Mouse (Mus musculus) neutrophil, adult 5-6 weeks (primary cell): ENCODE measurements around the gene Dock6. TPM values are rescaled to one million over a fixed set of nuclear protein-coding genes. Genes with fewer than 3 reads are reported as not detected.
"Not testable (repeated sequence)": the region's sequence is repeated elsewhere in the genome, so short reads cannot be mapped to it uniquely, and the experiment has no call there.

ENCODE experiments used
- ATAC-seq: fragments of 151-379, 151-347 bp; 2 replicates; pipeline ENCODE4 v1.8.0; 2017; ENCODE audit warnings: mild to moderate bottlenecking, moderate TSS enrichment; ENCODE audit not compliant: insufficient number of reproducible peaks, poor library complexity, low FRiP score, severe bottlenecking; ENCODE audit errors: extremely low read depth
- total RNA-seq: library from RNA; stranded (forward); fragments of 200-1000 nt; gene quantifications from 2 replicates; pipeline ENCODE4 v1.2.3, GENCODE M21; 2017

Gene Dock6
- total RNA-seq = 1.2 and 3.3 TPM in 2 replicates

DNA sequence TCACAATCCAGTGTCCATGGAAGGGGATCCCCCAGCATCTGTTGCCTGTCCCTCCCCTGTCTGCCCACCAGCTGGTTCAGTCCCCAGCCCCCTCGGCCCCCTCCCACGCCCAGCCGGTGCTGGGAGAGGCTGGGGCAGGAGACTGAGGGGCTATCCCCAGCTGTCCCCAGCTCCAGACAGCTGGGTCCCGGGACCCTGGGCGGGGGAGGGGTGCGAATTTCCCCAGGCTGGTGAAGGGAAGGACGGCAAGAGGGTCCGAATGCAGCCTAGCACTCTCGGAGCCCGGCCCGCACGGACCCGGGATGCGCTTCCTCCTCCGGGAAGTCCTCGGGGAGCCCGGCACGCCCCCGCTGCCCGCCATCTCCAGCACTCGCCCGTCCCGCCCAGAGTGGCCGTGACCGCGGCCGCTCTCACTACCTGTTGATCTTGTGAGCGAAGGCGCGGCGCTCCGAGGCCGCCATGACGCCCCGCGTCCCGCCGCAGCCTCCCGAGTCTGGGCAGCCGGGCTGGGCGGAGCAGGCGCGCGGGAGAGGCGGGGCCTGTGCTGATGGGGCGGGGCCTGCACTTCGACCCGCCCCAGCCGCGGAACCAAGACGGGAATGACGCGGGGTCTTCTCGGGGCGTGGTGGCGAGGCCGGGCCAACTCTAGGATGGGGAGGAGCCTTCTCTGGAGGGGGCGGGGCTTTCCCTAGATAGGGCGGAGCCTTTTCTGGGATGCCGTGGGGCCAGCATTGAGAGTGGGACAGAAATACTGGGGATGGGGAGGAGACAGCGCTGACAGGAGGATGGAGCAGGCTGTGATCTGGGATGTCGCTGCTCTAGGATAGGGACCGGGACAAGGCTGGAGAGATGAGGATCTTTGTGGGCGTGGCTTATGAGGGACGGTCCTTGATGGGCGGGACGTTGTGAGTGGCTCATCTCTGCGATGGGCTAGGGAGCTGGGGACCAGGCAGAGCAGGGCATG lies at the start of gene Dock6:
Gene Dock6 (minus strand): TSS at position 508 of the 964 bp plus-strand sequence.
- ATAC-seq = peak; percentile 57

DNA sequence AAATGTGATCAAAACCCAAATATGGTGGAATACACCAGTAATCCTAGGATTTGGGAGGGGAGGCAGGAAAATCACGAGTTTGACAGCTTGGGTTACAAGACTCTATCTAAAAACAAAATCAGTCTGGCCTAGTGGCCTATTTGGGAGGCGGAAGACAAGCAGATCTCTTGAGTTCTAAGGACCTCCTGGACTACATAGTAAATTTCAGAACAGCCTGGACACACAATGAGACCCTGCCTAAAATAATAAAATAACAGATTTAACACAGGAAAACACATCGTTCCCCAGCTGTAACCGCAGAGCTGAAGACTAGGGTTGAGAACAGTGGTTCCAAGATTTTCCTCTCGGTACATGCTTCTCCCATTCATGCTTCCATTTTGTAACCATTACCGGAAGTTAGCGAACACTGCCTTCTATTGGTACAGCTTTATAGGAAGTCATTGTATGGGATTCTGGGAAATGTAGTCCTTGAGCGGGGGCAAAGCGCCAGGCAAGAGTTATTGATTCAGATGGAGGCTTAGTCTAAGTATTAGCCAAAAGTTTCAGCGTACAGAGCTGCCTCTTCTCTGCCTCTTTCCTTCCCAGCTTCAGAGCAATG lies 48.9 kb upstream of the Dock6 start:
- ATAC-seq = peak; percentile 79

DNA sequence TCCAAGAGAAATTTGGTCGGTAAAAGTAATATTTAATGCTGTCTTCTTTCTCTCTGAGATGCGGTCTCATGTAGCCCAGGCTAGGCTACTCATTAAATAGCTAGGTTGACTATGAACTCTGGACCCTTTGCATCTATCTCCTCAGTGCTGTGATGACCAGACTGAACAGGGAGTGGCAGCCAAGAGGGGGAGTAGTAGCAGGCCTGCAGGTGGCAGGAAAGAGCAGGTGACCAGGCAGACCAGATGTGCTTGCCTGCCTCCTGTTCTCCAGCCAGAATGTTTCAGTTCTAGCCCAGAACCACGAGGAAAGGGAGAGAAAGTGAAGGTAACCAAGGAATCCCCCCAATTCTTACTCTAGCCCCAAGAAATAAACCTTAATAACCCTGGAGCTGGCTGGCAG lies 36.8 kb upstream of the Dock6 start:
- no peak for ATAC-seq

DNA sequence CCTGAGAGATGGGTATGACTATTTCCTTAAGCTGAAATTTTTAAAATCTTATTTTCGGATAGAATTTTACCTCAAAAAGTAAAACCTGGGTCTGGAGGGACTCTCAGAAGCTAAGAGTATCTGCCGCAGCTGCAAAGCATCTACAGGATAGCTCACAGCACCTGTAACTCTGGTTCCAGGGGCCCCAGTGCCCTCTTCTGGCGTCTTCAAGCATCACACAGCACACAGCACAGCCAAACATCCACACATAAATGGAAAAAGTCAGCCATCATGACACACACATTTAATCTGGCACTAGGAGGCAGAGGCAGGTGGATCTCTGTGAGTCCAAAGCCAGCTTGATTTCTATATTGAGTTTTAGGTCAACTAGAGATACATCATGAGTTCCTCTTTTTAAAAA lies 24.2 kb upstream of the Dock6 start:
- ATAC-seq = no peak

DNA sequence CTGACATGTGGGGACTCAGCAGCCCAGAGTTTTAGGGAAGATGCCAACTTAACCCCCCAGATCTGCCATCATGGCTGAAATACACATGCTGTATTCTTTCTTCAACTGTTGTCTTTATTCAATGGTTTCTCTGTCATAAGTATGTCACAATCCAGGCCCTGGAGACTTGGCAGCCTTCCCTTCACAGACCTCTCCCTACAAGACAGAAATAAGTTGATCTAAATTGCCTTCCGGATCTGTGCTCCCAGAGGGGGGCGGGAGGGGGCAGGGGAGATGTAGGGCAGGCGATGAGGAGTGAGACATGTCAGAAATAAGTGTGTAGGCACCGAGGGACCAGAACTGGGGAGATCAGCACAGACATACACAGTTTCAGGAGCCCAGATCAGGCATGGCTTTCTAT lies 19.8 kb upstream of the Dock6 start:
- ATAC-seq = no peak

DNA sequence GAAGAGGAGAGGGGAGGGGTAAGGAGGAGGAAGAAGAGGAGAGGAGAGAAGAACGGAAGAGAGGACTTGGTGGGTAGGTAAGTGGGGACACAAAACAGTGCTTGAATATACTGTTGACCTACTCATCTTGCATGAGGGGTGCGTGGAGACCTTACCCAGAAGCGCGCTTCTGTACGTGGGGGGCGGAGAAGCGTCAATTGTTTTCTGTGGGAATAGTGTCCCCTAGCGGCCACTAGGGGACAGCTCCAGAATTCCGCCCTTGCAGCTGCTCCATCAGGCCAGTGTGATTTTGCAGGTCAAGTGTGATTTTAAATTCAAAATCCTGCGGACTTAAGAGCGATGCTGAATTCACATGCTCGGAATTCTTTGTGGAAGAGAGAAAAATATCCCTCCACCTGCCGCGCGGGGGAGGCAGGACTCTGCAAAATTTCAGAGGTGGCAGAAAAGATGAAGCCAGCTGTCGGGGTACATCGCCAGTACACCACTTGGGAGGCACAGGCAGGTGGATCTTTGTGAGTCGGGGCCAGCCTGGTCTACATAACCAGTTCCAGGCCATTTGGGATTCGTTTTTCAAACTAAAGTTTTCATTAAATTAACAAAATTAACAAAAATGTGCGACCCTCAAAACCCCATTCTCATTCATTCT lies 18.6 kb upstream of the Dock6 start:
- ATAC-seq = no peak

DNA sequence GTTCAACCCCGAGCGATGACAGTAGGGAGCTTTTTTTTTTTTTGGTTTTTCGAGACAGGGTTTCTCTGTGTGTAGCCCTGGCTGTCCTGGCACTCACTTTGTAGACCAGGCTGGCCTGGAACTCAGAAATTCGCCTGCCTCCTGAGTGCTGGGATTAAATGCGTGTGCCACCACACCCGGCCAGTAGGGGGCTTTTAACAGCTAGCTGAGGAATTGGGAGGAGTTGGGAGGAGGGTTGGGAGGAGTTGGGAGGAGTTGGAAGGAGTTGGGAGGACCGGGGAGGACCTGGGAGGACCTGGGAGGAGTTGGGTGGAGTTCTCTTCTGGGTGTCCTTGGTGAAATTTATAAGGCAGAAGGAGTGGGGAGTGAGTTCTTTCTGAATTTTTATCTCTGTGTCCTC lies 16.9 kb upstream of the Dock6 start:
- ATAC-seq = not testable (repeated sequence)

DNA sequence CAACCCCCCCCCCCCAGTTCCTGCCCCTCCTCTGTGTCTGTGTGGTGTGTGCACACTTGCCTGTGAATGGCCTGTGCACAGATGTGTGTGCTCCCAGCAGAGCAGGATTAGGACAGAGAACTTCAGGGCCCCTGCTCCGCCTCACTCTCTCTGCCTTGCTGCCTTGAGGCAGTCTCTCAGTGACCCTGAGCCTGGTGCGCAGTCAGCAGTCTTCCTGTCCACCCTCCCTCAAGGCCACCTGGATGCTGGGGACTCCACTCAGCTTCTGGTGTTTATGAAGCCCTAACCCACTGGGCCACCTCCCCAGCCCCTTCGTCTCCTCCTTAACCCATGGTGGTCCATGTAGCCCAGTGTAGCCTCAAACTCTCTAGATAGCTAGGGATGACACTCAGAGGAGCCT lies 15.3 kb upstream of the Dock6 start:
- ATAC-seq = no peak

DNA sequence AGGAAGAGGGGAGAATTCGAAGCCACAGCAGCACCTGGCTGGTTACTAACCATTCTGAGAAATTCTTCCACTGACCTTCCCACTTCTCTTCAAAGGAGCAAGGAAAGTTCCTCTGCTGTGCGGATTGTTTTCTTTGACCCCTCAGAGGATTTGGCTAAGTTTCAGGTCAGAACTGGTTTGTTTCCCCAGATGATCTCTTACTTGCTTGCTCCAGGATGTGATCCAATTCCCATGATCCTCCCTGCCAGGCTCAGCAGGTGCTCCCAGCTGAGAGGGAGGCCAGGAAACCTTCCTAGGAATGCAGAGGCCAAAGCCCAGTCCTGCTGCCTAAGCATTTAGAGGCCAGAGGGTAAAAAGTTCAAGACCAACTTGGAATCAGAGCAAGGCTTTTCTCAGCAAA lies 14.2 kb upstream of the Dock6 start:
- ATAC-seq = no peak

DNA sequence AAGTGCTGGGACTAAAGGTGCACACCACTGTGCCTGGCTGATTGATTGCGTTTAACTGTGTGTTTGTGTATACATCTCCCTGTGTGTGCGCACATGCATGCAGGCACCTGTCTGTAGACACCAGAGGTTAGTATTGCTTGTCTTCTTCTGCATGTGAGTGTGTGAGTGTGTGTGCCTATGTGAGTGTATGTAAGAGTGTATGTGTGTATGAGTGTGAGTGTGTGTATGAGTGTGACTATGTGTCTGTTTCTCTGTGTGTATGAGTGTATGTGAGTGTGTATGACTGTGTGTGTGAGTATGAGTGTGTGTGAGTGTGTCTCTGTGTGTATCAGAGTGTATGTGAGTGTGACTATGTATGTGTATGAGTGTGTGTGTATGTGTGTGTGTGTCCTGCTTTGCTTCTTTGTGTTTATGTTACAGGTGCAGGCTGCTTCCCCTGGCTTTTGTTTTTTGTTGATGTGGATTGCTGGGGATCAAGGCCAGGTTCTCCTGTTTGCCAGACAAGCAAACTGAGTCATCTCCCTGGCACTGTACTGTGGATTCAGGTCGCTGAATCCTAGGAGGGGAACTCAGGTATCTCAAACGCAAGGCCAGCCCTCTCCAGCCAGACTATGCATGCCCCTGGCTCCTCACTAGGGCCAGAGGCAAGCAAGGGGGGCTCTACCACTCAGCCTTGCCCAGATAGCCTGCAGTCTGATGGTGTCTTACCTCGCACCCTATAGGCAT lies 13.4 kb upstream of the Dock6 start:
- ATAC-seq = no peak

DNA sequence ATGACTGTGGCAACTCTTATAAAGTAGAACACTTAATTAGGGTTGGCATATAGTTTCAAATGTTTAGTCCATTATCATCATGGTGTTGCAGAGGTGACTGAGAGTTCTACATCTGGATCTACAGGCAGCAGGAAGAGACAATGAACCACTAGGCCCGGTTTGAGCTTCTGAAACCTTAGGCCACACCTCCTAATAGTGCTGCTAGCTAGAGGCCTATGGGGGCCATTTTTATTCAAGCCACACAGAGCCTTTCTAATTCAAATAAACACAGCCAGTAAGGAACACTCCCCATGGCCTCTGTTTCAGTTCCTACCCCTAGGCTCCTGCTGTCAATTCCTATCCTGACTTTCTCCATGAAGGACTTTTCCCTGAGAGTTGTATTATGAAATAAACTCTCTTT lies 9.7 kb upstream of the Dock6 start:
- ATAC-seq = no peak

DNA sequence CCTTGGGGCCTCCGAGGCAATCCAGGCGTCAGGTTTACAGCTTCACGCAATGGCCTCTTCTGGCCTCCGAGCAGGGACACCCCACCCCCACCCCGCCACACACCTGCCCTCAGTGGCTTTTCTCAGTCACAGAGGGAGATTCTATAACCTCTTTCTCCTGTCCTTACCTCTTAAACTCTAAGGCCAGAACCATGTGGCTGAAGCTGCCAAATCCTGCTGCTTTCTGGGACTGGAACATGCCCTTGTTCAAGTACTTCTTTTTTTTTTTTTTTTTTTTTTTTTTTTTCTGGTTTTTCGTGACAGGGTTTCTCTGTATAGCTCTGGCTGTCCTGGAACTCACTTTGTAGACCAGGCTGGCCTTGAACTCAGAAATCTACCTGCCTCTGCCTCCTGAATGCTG lies 7.9 kb upstream of the Dock6 start:
- ATAC-seq = not testable (repeated sequence)

DNA sequence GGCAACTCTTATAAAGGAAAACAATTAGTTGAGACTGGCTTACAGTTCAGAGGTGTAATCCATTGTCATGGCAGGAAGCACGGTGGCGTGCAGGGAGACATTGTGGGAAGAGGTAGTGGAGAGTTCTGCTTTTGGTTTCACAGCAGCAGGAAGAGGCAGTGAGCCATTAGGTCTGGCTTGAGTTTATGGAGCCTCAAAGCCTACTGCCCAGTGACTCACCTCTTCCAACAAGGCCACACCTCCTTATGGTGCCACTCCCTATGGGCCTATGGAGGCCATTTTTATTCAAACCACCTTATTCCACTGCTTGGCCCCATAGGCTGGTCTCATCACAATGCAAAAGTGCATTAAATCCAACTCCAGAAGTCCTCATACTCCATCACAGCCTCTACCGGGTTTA lies 7.2 kb upstream of the Dock6 start:
- no peak for ATAC-seq

DNA sequence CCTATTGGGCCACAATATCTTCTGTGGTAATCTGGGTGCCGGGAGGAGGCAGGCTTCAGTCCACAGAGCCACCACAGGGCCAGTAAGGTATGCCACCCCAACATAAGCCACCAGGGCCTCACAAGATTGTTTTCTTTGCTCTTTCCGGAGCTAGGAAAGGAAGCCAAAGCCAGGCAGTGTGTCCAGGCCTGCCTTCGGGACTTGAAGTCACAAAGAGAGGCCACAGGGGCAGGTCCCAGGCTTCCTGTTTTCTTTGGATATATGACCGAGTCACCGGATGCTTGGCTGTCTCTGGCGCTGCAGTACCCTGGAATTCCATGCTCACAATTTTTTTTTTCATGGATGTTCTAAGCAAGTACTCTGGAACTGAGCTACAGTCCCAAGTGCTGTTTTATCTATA lies 5.6 kb upstream of the Dock6 start:
- no peak for ATAC-seq

DNA sequence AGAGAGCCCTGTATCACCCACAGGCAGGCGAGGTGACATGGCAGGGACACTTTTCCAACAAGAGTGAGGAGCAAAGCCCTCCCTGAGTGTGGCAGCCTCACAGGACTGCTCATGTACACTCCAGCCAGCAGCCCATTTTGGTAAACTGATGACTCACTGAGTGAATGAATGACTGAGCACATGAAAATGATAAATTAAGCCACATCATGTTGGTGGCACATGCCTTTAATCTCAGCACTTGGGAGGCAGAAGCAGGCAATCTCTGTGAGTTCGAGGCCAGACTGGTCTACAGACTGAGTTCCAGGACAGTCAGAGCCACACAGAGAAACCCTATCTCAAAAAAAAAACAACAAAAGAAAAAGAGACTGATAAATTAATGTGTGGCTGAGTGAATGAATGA lies 5.1 kb upstream of the Dock6 start:
- ATAC-seq = no peak

DNA sequence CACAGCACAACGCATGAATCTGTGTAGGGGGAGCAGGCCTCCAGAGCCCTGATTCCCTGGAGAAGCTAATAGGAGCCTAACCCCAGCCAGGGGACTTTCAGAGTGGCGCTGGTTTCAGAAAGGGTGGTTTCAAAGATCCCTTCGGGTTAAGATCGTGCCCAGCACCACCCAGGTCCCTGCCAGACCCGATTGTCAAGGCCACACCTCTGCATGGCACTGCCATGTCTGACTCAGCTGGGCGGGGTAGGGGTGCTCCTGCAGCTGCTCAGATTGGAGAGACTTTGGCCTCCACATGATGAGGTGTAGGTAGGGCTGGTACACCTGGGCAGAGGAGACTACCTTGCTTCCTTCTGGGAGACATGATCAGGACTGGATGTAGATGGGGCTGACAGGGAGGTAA lies 2.5 kb upstream of the Dock6 start:
- no peak for ATAC-seq

DNA sequence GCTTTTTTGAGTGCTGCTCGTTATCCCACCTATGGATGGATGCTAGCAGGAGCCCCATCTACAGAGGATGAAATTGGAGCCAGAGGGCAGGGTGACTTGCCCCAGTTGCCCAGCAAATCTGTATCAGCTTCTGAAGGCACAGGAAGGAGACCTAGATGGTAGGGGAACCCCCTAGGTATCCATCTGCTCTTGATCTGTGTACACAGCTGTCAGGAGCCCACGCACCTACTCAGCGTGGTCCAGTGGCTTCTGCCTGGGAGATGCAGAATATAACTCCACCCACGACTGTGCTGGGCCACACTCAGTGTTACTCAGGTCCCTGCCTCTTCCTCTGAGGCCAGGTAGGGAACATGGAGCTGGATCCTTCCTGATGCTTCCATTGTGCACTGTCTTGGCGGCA lies 1.5 kb upstream of the Dock6 start:
- ATAC-seq = no peak

DNA sequence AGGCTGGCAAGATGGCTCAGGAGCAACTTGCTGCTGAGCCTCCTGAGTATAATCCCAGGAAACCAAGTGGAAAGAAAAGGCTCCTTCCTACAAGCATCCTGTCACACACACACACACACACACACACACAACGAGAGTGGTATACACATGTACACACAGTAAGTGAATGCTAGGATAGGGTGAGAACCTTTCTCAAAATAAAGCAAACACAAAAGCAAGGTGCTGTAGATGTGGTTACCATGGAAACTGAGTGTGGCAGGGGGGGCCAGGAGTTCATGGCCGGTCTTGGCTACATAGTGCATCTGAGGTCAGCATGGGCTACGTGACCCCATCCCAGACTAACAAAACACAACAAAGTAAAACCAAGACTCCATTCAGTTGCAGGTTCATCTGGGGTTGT lies 1.4 kb downstream of the Dock6 start:
- no peak for ATAC-seq
